Mouse (Mus musculus): Measurements from ENCODE around the gene Ppp1r16b. TPM values are rescaled to one million over a fixed set of nuclear protein-coding genes. Genes with fewer than 3 reads are reported as not detected.
"Not testable (repeated sequence)": the region's sequence is repeated elsewhere in the genome, so short reads cannot be mapped to it uniquely, and the experiment has no call there.

Ppp1r16b gene
- polyA plus RNA-seq, 2 experiments = 1.4 to 4.1 TPM

DNA sequence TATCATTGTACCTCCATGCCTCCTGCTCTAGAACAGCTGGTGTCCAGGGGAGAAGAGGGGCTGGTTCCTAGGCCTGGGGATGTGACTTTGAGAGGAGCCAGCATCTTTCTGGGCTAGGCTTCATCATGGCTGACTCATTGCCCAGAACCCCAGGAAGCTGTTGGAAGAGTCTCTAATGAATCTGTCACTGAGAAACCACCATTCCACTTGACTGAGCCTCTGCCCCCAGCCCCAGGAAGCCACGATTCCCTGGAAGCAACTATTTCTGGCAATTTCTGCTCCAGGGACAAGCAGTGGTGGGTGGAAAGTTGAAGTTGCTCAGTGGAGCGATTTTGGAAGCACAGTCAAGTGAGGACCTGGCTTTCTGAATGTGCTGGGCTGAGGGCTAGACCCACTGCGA is 65.7 kb downstream of the Ppp1r16b start:
- H3K27ac ChIP-seq (replicated peaks; ENCODE audit: low read depth, low read length) = no peak overlapping the region
- DNase-seq (ENCODE audit: low spot score) = no peak
- H3K4me2 ChIP-seq (replicated peaks; ENCODE audit: low read depth, low read length, severe bottlenecking) = no peak overlapping the region
- no peak overlapping the region for H3K4me3 ChIP-seq (replicated peaks; ENCODE audit: low read length)
- no peaks in the 10 kb centered on the region for H3K27me3 ChIP-seq (ENCODE audit: control insufficient read depth, insufficient read depth, low read length)
- H3K36me3 ChIP-seq (ENCODE audit: control insufficient read depth, insufficient read depth, low read length) = no peaks in the 10 kb centered on the region
- no peak overlapping the region for H3K9ac ChIP-seq (ENCODE audit: low read depth, low read length, severe bottlenecking)
- H3K4me1 ChIP-seq (ENCODE audit: control insufficient read depth, insufficient read depth, low read length) = no peaks in the 10 kb centered on the region
- no peaks in the 10 kb centered on the region for H3K9me3 ChIP-seq (ENCODE audit: control insufficient read depth, low read length)
- 66% methylated on average over 3 of the region's 3 CpGs for WGBS
- TF ChIP-seq POLR2A (IDR thresholded peaks at IDR 0.05; ENCODE audit: borderline replicate concordance, extremely low read depth, insufficient read depth, insufficient read length) = no peak
- no peak for ATAC-seq (ENCODE audit: low FRiP score, low read depth)

DNA sequence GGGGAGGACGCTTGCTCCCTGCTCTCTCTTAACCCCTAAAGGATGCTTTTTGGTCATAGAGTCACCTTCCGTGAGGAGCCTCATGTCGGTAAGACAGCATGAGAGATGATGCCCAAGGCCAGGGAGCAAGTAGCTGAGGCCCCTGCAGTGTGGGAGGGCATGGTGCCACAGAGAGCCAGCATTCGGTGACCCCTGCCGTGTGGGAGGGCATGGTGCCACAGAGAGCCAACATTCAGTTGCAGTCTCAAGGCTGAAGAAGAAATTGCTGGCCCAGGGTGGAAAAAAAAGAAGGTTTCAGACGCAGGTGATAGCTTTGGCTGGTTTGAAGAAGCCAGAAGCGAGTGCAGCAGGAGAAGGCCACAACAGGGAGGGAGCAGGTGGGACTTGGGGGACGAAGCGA is 67.3 kb downstream of the Ppp1r16b start:
- WGBS = 85% methylated on average over 9 of the region's 9 CpGs
- TF ChIP-seq POLR2A (IDR thresholded peaks at IDR 0.05; ENCODE audit: borderline replicate concordance, extremely low read depth, insufficient read depth, insufficient read length) = no peak
- ATAC-seq (ENCODE audit: low FRiP score, low read depth) = no peak
- Histone ChIP-seq H3K9ac (ENCODE audit: low read depth, low read length, severe bottlenecking) (no peak overlapping the region), H3K4me3 (replicated peaks; ENCODE audit: low read length) (no peak overlapping the region), H3K4me2 (replicated peaks; ENCODE audit: low read depth, low read length, severe bottlenecking) (no peak overlapping the region), H3K27me3 (ENCODE audit: control insufficient read depth, insufficient read depth, low read length) (no peaks in the 10 kb centered on the region), H3K9me3 (ENCODE audit: control insufficient read depth, low read length) (no peaks in the 10 kb centered on the region), H3K36me3 (ENCODE audit: control insufficient read depth, insufficient read depth, low read length) (no peaks in the 10 kb centered on the region), H3K27ac (replicated peaks; ENCODE audit: low read depth, low read length) (no peak overlapping the region), H3K4me1 (ENCODE audit: control insufficient read depth, insufficient read depth, low read length) (no peaks in the 10 kb centered on the region)
- no peak for DNase-seq (ENCODE audit: low spot score)

DNA sequence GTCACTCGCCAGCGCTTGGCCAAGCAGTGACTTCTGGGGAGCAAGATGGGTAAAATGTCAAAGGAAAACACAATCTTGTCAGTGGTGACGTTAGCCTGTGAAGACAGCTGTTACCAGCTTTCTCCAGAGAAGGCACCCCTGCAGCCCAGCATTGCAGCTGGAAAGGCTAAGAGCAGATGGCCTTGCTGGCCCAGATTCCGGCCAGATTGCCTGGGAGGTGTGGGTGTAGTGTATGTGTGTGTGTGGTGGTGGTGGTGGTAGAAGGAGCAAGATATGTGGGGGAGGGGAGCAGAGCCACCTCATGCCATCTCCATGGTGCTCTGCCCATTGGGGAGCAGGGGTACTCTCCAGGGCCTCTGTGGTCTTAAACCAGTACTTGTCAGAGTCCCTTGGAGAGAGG is 67.9 kb downstream of the Ppp1r16b start:
- H3K36me3 ChIP-seq (ENCODE audit: control insufficient read depth, insufficient read depth, low read length) = no peaks in the 10 kb centered on the region
- H3K27me3 ChIP-seq (ENCODE audit: control insufficient read depth, insufficient read depth, low read length) = no peaks in the 10 kb centered on the region
- no peak overlapping the region for H3K4me3 ChIP-seq (replicated peaks; ENCODE audit: low read length)
- TF ChIP-seq POLR2A (IDR thresholded peaks at IDR 0.05; ENCODE audit: borderline replicate concordance, extremely low read depth, insufficient read depth, insufficient read length) = no peak
- WGBS = 65% methylated on average over 4 of the region's 4 CpGs
- DNase-seq (ENCODE audit: low spot score) = no peak
- no peak overlapping the region for H3K27ac ChIP-seq (replicated peaks; ENCODE audit: low read depth, low read length)
- no peak for ATAC-seq (ENCODE audit: low FRiP score, low read depth)
- H3K9me3 ChIP-seq (ENCODE audit: control insufficient read depth, low read length) = no peaks in the 10 kb centered on the region
- no peak overlapping the region for H3K4me2 ChIP-seq (replicated peaks; ENCODE audit: low read depth, low read length, severe bottlenecking)
- H3K4me1 ChIP-seq (ENCODE audit: control insufficient read depth, insufficient read depth, low read length) = no peaks in the 10 kb centered on the region
- no peak overlapping the region for H3K9ac ChIP-seq (ENCODE audit: low read depth, low read length, severe bottlenecking)

DNA sequence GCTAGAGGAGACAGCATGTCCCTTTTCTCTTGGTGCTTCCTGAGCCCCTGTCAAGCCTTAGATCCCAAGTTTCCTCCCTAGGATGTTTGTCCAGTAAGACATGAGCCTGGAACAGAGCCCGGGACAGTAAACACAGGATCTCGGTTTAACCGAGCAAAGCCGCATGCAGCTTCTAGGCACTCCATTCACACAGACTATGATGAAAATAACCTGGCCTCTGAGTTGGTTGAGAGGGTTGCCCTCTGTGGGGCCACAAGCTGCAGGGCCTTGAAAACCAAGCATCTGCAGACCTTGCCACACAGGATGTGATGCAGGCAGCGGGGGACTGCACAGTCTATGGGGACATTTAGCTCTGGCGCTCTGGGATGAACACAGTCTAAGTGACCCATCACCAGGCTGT is 68.7 kb downstream of the Ppp1r16b start:
- DNase-seq (ENCODE audit: low spot score) (no peak), ATAC-seq (ENCODE audit: low FRiP score, low read depth) (no peak)
- Histone ChIP-seq H3K9me3 (ENCODE audit: control insufficient read depth, low read length) (no peaks in the 10 kb centered on the region), H3K36me3 (ENCODE audit: control insufficient read depth, insufficient read depth, low read length) (no peaks in the 10 kb centered on the region), H3K4me3 (replicated peaks; ENCODE audit: low read length) (no peak overlapping the region), H3K4me2 (replicated peaks; ENCODE audit: low read depth, low read length, severe bottlenecking) (no peak overlapping the region), H3K27me3 (ENCODE audit: control insufficient read depth, insufficient read depth, low read length) (no peaks in the 10 kb centered on the region), H3K9ac (ENCODE audit: low read depth, low read length, severe bottlenecking) (no peak overlapping the region), H3K27ac (replicated peaks; ENCODE audit: low read depth, low read length) (no peak overlapping the region), H3K4me1 (ENCODE audit: control insufficient read depth, insufficient read depth, low read length) (no peaks in the 10 kb centered on the region)
- WGBS = 77% methylated on average over 6 of the region's 6 CpGs
- no peak for TF ChIP-seq POLR2A (IDR thresholded peaks at IDR 0.05; ENCODE audit: borderline replicate concordance, extremely low read depth, insufficient read depth, insufficient read length)

DNA sequence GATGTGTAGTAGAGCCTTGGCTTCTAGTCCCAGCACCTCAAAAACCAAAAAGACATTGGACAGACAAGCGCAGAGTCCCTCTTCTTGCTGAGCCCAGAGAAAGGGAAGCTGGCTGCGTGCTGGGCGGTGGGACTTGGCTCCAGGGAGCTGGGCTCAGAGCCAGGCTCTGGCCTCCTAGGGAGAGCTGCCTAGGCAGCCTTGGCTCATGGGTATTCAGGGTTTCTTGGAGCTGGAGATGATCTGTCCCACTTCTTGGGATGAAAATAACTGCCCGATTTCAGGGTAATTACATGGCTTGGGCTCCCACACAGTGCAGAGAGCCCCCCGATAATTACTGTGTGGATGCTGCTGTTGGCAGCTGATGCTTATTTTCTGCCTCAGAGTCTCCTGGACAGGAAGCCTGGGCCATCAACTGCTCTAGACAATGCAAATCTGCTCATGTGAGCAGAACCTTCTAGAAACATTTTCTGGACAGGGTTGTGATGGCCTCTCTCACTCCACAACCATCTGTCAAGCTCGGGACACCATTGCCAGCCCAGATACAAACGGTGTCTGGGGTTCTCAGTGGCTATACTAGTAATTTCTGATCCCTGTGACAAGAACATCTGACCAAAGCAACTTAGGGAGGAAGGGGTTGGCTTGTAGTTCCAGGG is 69.4 kb downstream of the Ppp1r16b start:
- no peak overlapping the region for H3K4me2 ChIP-seq (replicated peaks; ENCODE audit: low read depth, low read length, severe bottlenecking)
- no peaks in the 10 kb centered on the region for H3K27me3 ChIP-seq (ENCODE audit: control insufficient read depth, insufficient read depth, low read length)
- TF ChIP-seq POLR2A (IDR thresholded peaks at IDR 0.05; ENCODE audit: borderline replicate concordance, extremely low read depth, insufficient read depth, insufficient read length) = no peak
- no peaks in the 10 kb centered on the region for H3K9me3 ChIP-seq (ENCODE audit: control insufficient read depth, low read length)
- no peak overlapping the region for H3K9ac ChIP-seq (ENCODE audit: low read depth, low read length, severe bottlenecking)
- 84% methylated on average over 7 of the region's 7 CpGs for WGBS
- H3K4me1 ChIP-seq (ENCODE audit: control insufficient read depth, insufficient read depth, low read length) = no peaks in the 10 kb centered on the region
- no peak for DNase-seq (ENCODE audit: low spot score)
- ATAC-seq (ENCODE audit: low FRiP score, low read depth) = no peak
- no peak overlapping the region for H3K4me3 ChIP-seq (replicated peaks; ENCODE audit: low read length)
- H3K27ac ChIP-seq (replicated peaks; ENCODE audit: low read depth, low read length) = no peak overlapping the region
- no peaks in the 10 kb centered on the region for H3K36me3 ChIP-seq (ENCODE audit: control insufficient read depth, insufficient read depth, low read length)

DNA sequence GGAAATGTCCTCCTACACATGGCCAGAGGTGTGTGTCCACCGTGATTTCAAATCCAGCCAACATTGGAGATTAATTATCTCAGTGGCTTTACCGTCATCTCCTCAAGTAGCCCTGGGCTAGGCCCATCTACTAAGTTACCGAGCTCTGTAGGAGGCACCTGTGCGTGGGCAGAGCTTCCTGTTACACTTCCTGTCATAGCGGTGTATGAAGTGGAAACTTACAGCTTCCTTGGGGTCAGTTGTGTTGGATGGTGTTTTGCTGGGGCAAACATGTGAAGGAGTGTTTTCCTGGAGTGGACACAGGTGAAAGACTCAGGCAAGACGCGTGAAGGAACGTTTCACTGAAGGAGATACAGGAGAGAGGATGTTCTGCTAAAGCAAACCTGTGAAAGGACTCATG is 70.1 kb downstream of the Ppp1r16b start:
- Histone ChIP-seq H3K36me3 (ENCODE audit: control insufficient read depth, insufficient read depth, low read length) (no peaks in the 10 kb centered on the region), H3K4me1 (ENCODE audit: control insufficient read depth, insufficient read depth, low read length) (no peaks in the 10 kb centered on the region), H3K27ac (replicated peaks; ENCODE audit: low read depth, low read length) (no peak overlapping the region), H3K4me3 (replicated peaks; ENCODE audit: low read length) (no peak overlapping the region), H3K9ac (ENCODE audit: low read depth, low read length, severe bottlenecking) (no peak overlapping the region), H3K4me2 (replicated peaks; ENCODE audit: low read depth, low read length, severe bottlenecking) (no peak overlapping the region), H3K9me3 (ENCODE audit: control insufficient read depth, low read length) (no peaks in the 10 kb centered on the region), H3K27me3 (ENCODE audit: control insufficient read depth, insufficient read depth, low read length) (no peaks in the 10 kb centered on the region)
- no peak for DNase-seq (ENCODE audit: low spot score)
- no peak for ATAC-seq (ENCODE audit: low FRiP score, low read depth)
- TF ChIP-seq POLR2A (IDR thresholded peaks at IDR 0.05; ENCODE audit: borderline replicate concordance, extremely low read depth, insufficient read depth, insufficient read length) = no peak
- 84% methylated on average over 8 of the region's 8 CpGs for WGBS

DNA sequence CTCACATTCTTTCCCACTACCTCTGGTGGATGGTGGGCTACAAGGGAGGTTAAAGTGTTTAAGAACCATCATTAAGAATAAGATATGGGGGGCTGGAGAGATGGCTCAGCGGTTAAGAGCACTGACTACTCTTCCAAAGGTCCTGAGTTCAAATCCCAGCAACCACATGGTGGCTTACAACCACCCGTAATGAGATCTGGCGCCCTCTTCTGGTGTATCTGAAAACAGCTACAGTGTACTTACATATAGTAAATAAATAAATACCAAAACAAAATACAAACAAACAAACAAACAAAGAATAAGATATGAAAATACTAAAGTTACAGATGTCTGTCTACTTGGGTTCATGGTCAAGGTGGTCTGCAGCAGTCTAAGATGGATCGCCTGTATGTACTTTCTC is 71.0 kb downstream of the Ppp1r16b start:
- ATAC-seq (ENCODE audit: low FRiP score, low read depth); H3K4me2 ChIP-seq (replicated peaks; ENCODE audit: low read depth, low read length, severe bottlenecking); H3K9me3 ChIP-seq (ENCODE audit: control insufficient read depth, low read length); H3K4me1 ChIP-seq (ENCODE audit: control insufficient read depth, insufficient read depth, low read length); DNase-seq (ENCODE audit: low spot score); H3K36me3 ChIP-seq (ENCODE audit: control insufficient read depth, insufficient read depth, low read length); H3K4me3 ChIP-seq (replicated peaks; ENCODE audit: low read length); H3K9ac ChIP-seq (ENCODE audit: low read depth, low read length, severe bottlenecking); H3K27me3 ChIP-seq (ENCODE audit: control insufficient read depth, insufficient read depth, low read length); H3K27ac ChIP-seq (replicated peaks; ENCODE audit: low read depth, low read length): not testable (repeated sequence)
- WGBS = 85% methylated on average over 4 of the region's 4 CpGs

All from limb, embryonic 14.5 days (tissue).